Mouse (Mus musculus) CD8-positive naive resting alpha-beta T cell, adult 2 months (primary cell): Measurements from ENCODE around the gene Cep95.
A peak's percentile ranks its signal among the peaks of the same experiment; 100 is the strongest.
"Not testable (repeated sequence)": the region's sequence is repeated elsewhere in the genome, so short reads cannot be mapped to it uniquely, and the experiment has no call there.

ENCODE experiments used
- DNase-seq, 2 experiments: peaks; one replicate each; pipeline ENCODE4 v3.0.0; 2022; ENCODE audit warnings: low read depth in 2 of 2, low spot score in 2 of 2

Cep95 gene

DNA sequence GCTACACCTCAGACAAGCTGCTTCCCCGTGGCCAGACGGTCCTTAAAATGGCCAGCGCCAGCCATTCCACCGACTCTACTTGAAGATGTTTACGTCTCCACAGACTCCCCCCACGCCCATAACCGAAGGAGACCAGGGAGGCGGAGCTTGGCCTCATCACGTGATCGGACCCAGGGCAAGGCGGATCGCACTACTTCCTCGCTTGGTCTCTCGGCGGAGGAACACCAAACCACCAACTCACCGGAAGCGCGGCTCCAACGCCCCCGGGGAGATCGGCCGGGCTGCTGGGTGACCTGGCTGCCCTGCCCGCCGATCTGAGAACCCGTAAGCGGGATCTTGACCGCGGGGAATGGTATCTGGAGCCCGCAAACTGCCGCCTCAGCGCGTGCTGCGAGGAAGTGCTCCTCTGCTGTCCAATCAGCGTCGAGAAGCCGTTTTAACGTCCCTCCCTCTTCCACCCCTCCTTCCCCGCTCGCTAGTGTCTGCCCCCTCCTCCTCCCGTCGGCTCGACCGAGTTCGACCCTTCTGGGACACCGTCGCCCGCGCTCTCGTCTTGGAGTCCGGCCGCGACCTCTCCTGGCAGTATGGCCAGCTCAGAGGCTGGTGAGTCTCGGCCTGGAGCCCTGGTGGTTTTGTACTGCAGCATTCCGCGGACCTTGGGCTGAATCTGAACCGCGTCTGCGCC, at the start of gene Cep95, which contains the start of gene Ddx5:
Gene Cep95 (plus strand): TSS at position 478 of the 685 bp plus-strand sequence.
Gene Ddx5 (minus strand): TSS at position 411 of the 685 bp plus-strand sequence.
- DNase-seq = peak; percentile 97 to 99

DNA sequence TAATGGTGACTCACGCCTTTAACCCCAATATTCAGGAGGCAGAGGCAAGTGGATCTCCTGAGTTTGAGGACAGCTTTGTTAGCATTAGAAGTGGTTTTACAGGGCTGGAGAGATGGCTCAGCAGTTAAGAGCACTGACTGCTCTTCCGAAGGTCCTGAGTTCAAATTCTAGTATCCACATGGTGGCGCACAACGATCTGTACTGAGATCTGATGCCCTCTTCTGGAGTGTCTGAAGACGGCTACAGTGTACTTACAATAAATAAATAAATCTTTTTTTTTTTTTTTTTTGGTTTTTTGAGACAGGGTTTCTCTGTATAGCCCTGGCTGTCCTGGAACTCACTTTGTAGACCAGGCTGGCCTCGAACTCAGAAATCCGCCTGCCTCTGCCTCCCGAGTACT, 48.3 kb upstream of the Cep95 start:
- DNase-seq = not testable (repeated sequence)

GRCm38 (mm10) chr11:106741232-106741631, 47.8 kb upstream of the Cep95 start:
- DNase-seq = no peak

DNA sequence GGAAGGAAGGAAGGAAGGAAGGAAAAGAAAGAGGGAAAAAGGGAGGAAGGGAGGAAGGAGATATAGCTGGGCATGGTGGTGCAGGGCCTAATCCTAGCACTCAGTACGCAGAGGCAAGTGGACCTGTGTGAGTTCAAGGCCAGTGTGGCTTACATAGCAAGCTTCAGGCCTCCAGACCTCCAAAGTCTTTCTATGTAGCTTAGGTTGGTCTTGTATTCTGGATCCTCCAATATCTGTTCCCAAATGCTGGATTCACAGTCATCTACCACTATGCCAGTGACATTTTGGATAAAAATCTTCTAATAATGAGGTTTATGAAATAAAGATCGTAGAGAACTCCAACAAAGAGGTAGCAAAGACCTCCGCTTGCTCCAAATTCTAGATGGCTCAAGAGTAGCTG, 47.2 kb upstream of the Cep95 start:
- DNase-seq = no peak

DNA sequence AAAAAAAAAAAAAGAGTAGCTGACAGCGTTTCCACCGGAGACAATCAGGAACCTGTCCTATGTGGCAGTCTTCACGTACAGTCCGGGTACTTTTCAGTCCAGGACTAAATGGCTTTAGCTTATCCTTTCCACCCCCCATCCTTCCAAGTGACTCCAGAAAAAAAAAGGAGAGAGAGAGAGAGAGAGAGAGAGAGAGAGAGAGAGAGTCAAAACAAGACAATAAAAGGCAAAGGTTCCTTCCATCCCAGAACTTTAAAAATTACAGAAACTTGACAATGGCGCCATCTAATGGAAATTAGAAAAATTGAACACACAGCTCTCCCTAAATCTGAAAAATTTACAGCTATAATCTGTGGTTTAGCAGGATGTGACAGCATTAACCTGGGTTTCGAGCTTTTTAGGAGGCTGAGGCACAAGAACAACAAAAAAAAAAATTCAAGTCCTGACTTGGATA, 46.6 kb upstream of the Cep95 start:
- DNase-seq = peak in 1 of 2 experiments; percentile 32

GRCm38 (mm10) chr11:106744949-106745348, 44.1 kb upstream of the Cep95 start:
- peak in 1 of 2 experiments; percentile 16 for DNase-seq

DNA sequence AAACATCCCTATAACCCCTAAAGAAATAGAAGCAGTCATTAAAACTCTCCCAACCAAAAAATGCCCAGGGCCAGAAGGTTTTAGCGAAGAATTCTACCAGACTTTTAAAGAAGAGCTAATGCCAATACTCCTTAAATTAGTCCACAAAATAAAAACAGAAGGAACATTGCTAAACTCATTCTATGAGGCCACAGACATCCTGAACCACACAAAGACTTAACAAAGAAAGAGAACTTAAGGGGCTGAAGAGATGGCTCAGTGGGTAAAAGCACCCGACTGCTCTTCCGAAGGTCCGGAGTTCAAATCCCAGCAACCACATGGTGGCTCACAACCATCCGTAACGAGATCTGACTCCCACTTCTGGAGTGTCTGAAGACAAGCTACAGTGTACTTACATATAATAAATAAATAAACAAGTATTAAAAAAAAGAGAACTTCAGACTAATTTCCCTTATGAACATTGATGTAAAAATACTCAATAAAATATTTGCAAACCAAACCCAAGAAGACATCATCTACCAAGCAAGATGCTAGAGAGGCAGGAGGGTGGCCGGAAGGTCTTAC, 39.4 kb upstream of the Cep95 start:
- not testable (repeated sequence) for DNase-seq

GRCm38 (mm10) chr11:106750121-106750751, 38.8 kb upstream of the Cep95 start, which contains the start of gene Pecam1:
Gene Pecam1 (minus strand): TSS chr11:106750628.
- peak; percentile 66 to 74 for DNase-seq

DNA sequence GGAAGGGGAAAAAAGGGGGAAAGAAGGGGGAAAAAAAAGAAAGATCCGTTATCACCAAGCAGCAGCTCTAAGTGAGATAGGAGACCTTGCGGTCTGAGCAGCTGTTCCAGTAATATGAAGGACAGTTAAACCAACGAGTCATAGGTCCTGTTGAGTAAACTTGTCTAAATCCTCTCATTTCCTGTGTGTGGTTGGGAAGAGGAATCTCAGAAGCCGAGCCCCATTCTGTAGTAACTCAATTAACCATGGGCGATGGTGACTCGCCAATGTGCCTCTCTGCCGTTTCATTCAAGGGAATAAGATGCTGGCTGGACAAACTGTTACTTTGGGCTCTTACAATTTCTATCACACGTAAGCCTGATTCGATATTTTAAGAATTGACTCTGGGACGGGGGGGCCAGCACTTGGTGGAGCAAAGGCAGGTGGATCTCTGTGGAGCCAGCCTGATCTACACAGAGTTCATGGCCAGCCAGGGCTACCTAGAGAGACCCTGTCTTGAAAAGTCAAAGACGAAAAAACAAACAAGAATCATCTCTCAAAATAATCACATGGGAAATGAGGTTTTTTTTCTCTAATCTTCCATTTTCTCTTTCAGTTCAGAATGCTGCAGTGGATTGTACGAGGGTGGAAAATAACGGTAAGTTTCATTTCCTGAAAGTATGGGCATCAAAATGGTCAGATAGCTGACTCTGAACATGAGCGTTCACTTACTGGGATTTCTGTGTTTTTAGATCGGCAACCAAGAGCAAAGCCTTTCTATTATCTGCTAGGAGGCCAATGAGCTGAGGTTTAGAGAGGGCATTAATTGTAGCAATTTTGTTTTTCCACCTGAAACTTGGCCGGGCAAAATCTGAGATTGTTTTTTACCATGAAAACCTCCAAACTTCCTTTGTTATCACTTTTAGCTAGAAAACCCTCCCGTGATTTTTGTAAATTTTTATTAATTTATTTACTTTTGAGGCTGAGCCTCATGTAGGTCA, 37.7 kb upstream of the Cep95 start, which contains the start of gene Milr1:
Gene Milr1 (plus strand): TSS at position 188 of the 980 bp plus-strand sequence.
- peak in 1 of 2 experiments; percentile 26 for DNase-seq

- DNase-seq = peak; percentile 46 to 55
These were observed 36.9 kb upstream of the Cep95 start for GRCm38 (mm10) chr11:106752103-106752502.

DNA sequence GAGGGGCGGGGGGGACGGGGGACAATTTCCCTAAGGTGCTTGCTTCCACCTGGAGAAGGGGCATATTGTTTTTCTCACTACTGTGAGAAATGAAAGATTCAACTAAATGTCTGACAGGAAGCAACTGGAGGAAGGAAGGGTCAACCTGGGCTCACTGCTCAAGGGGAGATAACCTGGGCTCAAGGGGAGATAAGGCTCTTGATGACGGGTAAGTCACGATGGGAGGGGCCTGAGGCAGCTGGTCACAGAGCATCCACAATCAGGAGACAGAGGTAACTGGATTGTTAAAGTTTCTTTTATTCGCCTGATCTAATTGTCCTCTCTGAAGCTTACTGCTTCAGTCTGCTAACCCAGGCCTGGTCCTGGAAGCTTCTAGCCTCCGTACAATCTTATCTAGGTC, 35.7 kb upstream of the Cep95 start:
- DNase-seq = no peak

DNA sequence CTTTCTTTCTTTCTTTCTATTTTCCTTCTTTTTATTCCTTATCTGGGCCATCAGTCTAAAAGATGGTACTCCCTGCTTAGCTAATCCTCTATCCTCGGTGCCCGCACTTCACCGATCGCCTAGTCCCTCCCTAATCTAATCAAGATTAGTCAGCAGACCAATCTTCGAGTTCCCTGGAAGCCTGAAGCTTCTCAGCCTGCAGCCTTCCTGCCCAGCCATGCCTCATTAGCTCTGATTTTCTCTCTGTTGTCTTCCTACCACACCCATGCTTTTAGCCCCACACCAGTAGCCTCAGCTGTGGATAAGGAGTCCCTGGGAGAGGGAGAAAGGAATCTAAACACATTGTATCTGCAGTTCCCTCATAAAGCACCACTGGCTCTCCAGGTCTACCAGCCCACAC, 33.5 kb upstream of the Cep95 start:
- DNase-seq = no peak

DNA sequence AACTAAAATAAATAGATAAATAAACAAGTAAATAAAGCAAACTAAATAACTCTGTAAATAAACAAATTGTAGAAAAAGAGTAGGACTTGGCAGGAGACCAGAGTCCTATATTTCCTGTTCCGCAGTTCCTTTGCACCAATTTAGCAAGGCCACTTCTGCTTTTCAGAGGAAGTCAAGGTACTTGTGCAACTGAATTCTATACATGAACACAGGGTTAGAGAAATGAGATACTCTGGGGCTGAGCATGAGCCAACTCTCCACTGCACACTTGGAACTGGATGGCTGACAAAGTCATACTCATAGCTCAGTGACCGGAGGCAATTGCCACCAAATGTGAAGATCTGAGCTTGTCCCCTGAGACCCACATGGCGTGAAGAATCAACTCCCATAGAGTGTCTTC, 30.0 kb upstream of the Cep95 start:
- DNase-seq = no peak

GRCm38 (mm10) chr11:106760511-106760910, 28.5 kb upstream of the Cep95 start:
- DNase-seq = no peak

GRCm38 (mm10) chr11:106762139-106762799, 26.8 kb upstream of the Cep95 start:
- peak in 1 of 2 experiments; percentile 31 for DNase-seq

GRCm38 (mm10) chr11:106762800-106763185, 26.3 kb upstream of the Cep95 start:
- DNase-seq = no peak

GRCm38 (mm10) chr11:106766611-106767162, 22.4 kb upstream of the Cep95 start:
- no peak for DNase-seq

GRCm38 (mm10) chr11:106767516-106767915, 21.5 kb upstream of the Cep95 start:
- no peak for DNase-seq

GRCm38 (mm10) chr11:106770195-106770974, 18.7 kb upstream of the Cep95 start:
- peak in 1 of 2 experiments; percentile 64 for DNase-seq
